Mouse (Mus musculus) intestine, embryonic 15.5 days (tissue): ENCODE data around the gene Nectin2. TPM values are rescaled to one million over a fixed set of nuclear protein-coding genes. Genes with fewer than 3 reads are reported as not detected.

Experiments used
- ATAC-seq: fragments of 200-750 bp; cut with Nextera tagmentation; 2 replicates; pipeline ENCODE4 v1.8.0; 2017; ENCODE audit warnings: moderate TSS enrichment, moderate library complexity
- H3K27ac ChIP-seq: fragments of 300-500 bp; sonication (generic); 2 replicates; pipeline ENCODE4 v1.5.1; 2015; ENCODE audit warnings: mild to moderate bottlenecking, inconsistent platforms
- H3K27me3 ChIP-seq: fragments of 300-500 bp; sonication (generic); replicated peaks from 2 replicates; pipeline ENCODE4 v1.6.1; 2015; ENCODE audit warnings: inconsistent platforms
- H3K36me3 ChIP-seq: fragments of 300-500 bp; sonication (generic); 2 replicates; pipeline ENCODE4 v1.6.1; 2015; ENCODE audit warnings: inconsistent platforms
- H3K4me1 ChIP-seq: fragments of 300-500 bp; sonication (generic); replicated peaks from 2 replicates; pipeline ENCODE4 v1.6.1; 2015; ENCODE audit warnings: inconsistent platforms
- H3K4me2 ChIP-seq: fragments of 300-500 bp; sonication (generic); replicated peaks from 2 replicates; pipeline ENCODE4 v1.6.1; 2015; ENCODE audit warnings: mild to moderate bottlenecking, inconsistent platforms
- H3K4me3 ChIP-seq: fragments of 300-500 bp; sonication (generic); replicated peaks from 2 replicates; pipeline ENCODE4 v1.5.1; 2015; ENCODE audit warnings: inconsistent platforms
- H3K9ac ChIP-seq: fragments of 300-500 bp; sonication (generic); 2 replicates; pipeline ENCODE4 v1.6.1; 2015; ENCODE audit warnings: inconsistent platforms
- H3K9me3 ChIP-seq: fragments of 300-500 bp; sonication (generic); 2 replicates; pipeline ENCODE4 v1.6.1; 2016; ENCODE audit warnings: inconsistent platforms
- WGBS: fragments of 180-500 bp; shearing (Covaris S2); methylation state at CpG from one replicate; pipeline ENCODE4 v1.1.7; 2015; 5-methylcytosine and 5-hydroxymethylcytosine counted together
- polyA plus RNA-seq: library from polyadenylated mRNA; unstranded; fragments of >200 nt; fragmentation: Nextera tagmentation; extraction: Ambion mirVana; gene quantifications from 2 replicates; pipeline ENCODE4 v1.2.1, GENCODE M21; 2015

Nectin2 gene
- polyA plus RNA-seq, 1 experiment from 2014 or later: 148 TPM

GRCm38 (mm10) chr7:19675824-19676223 lies 74.5 kb downstream of the Nectin2 start:
- H3K27ac ChIP-seq: no peak overlapping the region
- no peak for ATAC-seq
- WGBS: 87% methylated on average over 10 of the region's 10 CpGs
- H3K4me3 ChIP-seq: no peak overlapping the region
- no peak overlapping the region; the same call in 1 of the 2 replicates for H3K4me2 ChIP-seq
- H3K9ac ChIP-seq: no peak overlapping the region
- 0 out of 2 replicates have a peak, but pooled peaks cover 7% of the 10 kb centered on the region for H3K4me1 ChIP-seq
- H3K9me3 ChIP-seq: no peaks in the 10 kb centered on the region
- no peaks in the 10 kb centered on the region for H3K27me3 ChIP-seq
- H3K36me3 ChIP-seq: no peaks in the 10 kb centered on the region

- Histone ChIP-seq H3K27me3 (no peaks in the 10 kb centered on the region), H3K36me3 (no peaks in the 10 kb centered on the region), H3K9me3 (no peaks in the 10 kb centered on the region), H3K27ac (no peak overlapping the region), H3K4me2 (no peak overlapping the region), H3K4me1 (peaks cover 11% of the 10 kb centered on the region; the same call in 1 of the 2 replicates), H3K9ac (no peak overlapping the region), H3K4me3 (no peak overlapping the region)
- ATAC-seq: no peak
- WGBS: 57% methylated on average over 14 of the region's 14 CpGs
These were observed 77.1 kb downstream of the Nectin2 start for GRCm38 (mm10) chr7:19673083-19673699.

GRCm38 (mm10) chr7:19671511-19671910 lies 78.8 kb downstream of the Nectin2 start:
- no peak overlapping the region for H3K4me3 ChIP-seq
- no peak for ATAC-seq
- no peak overlapping the region for H3K27ac ChIP-seq
- H3K9me3 ChIP-seq: no peaks in the 10 kb centered on the region
- no peaks in the 10 kb centered on the region for H3K36me3 ChIP-seq
- 71% methylated on average over 10 of the region's 10 CpGs for WGBS
- no peak overlapping the region for H3K9ac ChIP-seq
- no peak overlapping the region for H3K4me2 ChIP-seq
- peaks cover 4% of the 10 kb centered on the region; the same call in 1 of the 2 replicates for H3K4me1 ChIP-seq
- H3K27me3 ChIP-seq: no peaks in the 10 kb centered on the region

GRCm38 (mm10) chr7:19668947-19669721 lies 81.1 kb downstream of the Nectin2 start:
- 9% methylated on average over 10 of the region's 10 CpGs for WGBS
- peaks cover 8% of the 10 kb centered on the region for H3K4me1 ChIP-seq

GRCm38 (mm10) chr7:19667434-19667833 lies 82.8 kb downstream of the Nectin2 start:
- 69% methylated on average over 2 of the region's 2 CpGs for WGBS
- Histone ChIP-seq H3K4me2 (no peak overlapping the region), H3K4me1 (peaks cover 21% of the 10 kb centered on the region), H3K4me3 (no peak overlapping the region), H3K9me3 (no peaks in the 10 kb centered on the region), H3K27me3 (no peaks in the 10 kb centered on the region), H3K27ac (no peak overlapping the region), H3K36me3 (no peaks in the 10 kb centered on the region), H3K9ac (no peak overlapping the region)
- no peak for ATAC-seq

More at GRCm38 (mm10) chr7:19668947-19669721, 81.1 kb downstream of the Nectin2 start:
- ATAC-seq: peak; percentile 81
- Histone ChIP-seq H3K4me3 (0 out of 2 replicates have a peak overlapping the region, but pooled peaks have one; percentile 7), H3K27me3 (no peaks in the 10 kb centered on the region), H3K36me3 (no peaks in the 10 kb centered on the region), H3K9me3 (no peaks in the 10 kb centered on the region), H3K4me2 (peak overlapping the region; percentile 44), H3K9ac (peak overlapping the region; percentile 24; the same call in 1 of the 2 replicates), H3K27ac (peak overlapping the region; percentile 80)

- Histone ChIP-seq H3K4me3 (no peak overlapping the region), H3K4me2 (no peak overlapping the region), H3K4me1 (peaks cover 21% of the 10 kb centered on the region), H3K36me3 (no peaks in the 10 kb centered on the region), H3K27ac (no peak overlapping the region), H3K9ac (no peak overlapping the region), H3K9me3 (no peaks in the 10 kb centered on the region), H3K27me3 (no peaks in the 10 kb centered on the region)
- ATAC-seq: no peak
- 64% methylated on average over 3 of the region's 3 CpGs for WGBS
These were observed 83.5 kb downstream of the Nectin2 start for GRCm38 (mm10) chr7:19666750-19667149.

Other genes starting within 250 kb of the Nectin2 start
- gene Bloc1s3, start 242.1 kb downstream of the Nectin2 start, polyA plus RNA-seq: 1.9 and 2.2 TPM in 2 replicates
- gene Trappc6a, start 242.1 kb downstream of the Nectin2 start, polyA plus RNA-seq: 124 and 137 TPM in 2 replicates
- gene Nkpd1, start 232.6 kb downstream of the Nectin2 start, polyA plus RNA-seq: 0.10 and 0.11 TPM in 2 replicates
- 18.3 and 21.8 TPM in 2 replicates for gene Ppp1r37, start 187.4 kb downstream of the Nectin2 start, polyA plus RNA-seq
- gene Zfp296, start 173.2 kb downstream of the Nectin2 start, polyA plus RNA-seq: 0.63 and 0.95 TPM in 2 replicates
- 131 and 140 TPM in 2 replicates for gene Gemin7, start 172.9 kb downstream of the Nectin2 start, polyA plus RNA-seq
- gene Clasrp, start 146.0 kb downstream of the Nectin2 start, polyA plus RNA-seq: 34.2 and 38.3 TPM in 2 replicates
- 8.0 and 8.6 TPM in 2 replicates for gene Relb, start 121.0 kb downstream of the Nectin2 start, polyA plus RNA-seq
- 77.2 and 85.6 TPM in 2 replicates for gene Clptm1, start 85.5 kb downstream of the Nectin2 start, polyA plus RNA-seq
- gene Apoc2, start 72.5 kb downstream of the Nectin2 start, polyA plus RNA-seq: 164 and 258 TPM in 2 replicates
- gene Gm44805, start 69.1 kb downstream of the Nectin2 start, polyA plus RNA-seq: 0.71 and 1.2 TPM in 2 replicates
- 4.7 and 7.0 TPM in 2 replicates for gene Apoc4, start 69.0 kb downstream of the Nectin2 start, polyA plus RNA-seq
- 27.1 and 34.7 TPM in 2 replicates for gene Apoc1, start 57.8 kb downstream of the Nectin2 start, polyA plus RNA-seq
- gene Apoe, start 51.3 kb downstream of the Nectin2 start, polyA plus RNA-seq: 296 and 325 TPM in 2 replicates
- gene Tomm40, start 35.0 kb downstream of the Nectin2 start, polyA plus RNA-seq: 208 and 215 TPM in 2 replicates
- gene Bcam, start 20.5 kb upstream of the Nectin2 start, polyA plus RNA-seq: 76.9 and 79.4 TPM in 2 replicates
- 24.5 and 26.4 TPM in 2 replicates for gene Cblc, start 46.3 kb upstream of the Nectin2 start, polyA plus RNA-seq
- gene Bcl3, start 72.3 kb upstream of the Nectin2 start, polyA plus RNA-seq: 13.3 and 13.9 TPM in 2 replicates
- gene Gm19345, start 101.5 kb upstream of the Nectin2 start, polyA plus RNA-seq: 0.14 and 0.16 TPM in 2 replicates
- not detected in 2 replicates for gene Ceacam16, start 110.8 kb upstream of the Nectin2 start, polyA plus RNA-seq
- not detected in 2 replicates for gene Ceacam19, start 137.5 kb upstream of the Nectin2 start, polyA plus RNA-seq
- gene Pvr, start 170.7 kb upstream of the Nectin2 start, polyA plus RNA-seq: 13.3 TPM in 2 replicates
- gene Igsf23, start 200.3 kb upstream of the Nectin2 start, polyA plus RNA-seq: 7.5 and 8.0 TPM in 2 replicates
- gene Ceacam20, start 214.9 kb upstream of the Nectin2 start, polyA plus RNA-seq: 1.5 and 1.7 TPM in 2 replicates
- gene Nlrp9b, start 241.0 kb upstream of the Nectin2 start, polyA plus RNA-seq: 0.21 and 0.33 TPM in 2 replicates